Comparison of ENCODE assay signal across 35 mouse cellular contexts in the genomic region with DNA sequence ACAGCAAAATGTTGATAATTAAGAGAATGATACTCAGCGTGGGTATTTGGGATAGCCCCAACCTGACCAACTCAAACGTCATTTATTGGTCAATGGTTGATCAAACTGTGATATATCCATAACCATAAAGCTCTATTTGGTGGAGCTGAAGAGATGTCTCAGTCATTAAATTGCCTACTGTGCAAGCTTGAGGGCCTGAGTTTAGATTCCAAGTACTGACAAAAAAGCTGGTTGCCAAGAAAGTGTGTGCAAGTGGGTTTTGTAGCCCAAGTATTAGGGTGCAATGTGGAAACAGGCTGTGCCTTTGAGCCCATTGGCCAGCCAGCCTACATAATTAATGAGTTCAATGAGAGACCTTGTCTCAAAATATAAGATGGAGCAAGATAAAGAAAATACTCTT. TPM values are rescaled to one million over a fixed set of nuclear protein-coding genes. Genes with fewer than 3 reads are reported as not detected.
"Had no signal": no experiment of that assay in that cellular context is flagged by ENCODE, and none has a peak within 500 bp of the region (broad histone marks: within the 10 kb centered on the region; RNA-seq: fewer than 3 reads in every experiment).

No protein-coding gene starts in this region.

- H3K9ac ChIP-seq: heart, embryonic 12.5 days; heart, embryonic 13.5 days; heart, embryonic 15.5 days; hindbrain, embryonic 12.5 days; hindbrain, embryonic 13.5 days; hindbrain, embryonic 14.5 days; hindbrain, embryonic 15.5 days; intestine, embryonic 15.5 days; kidney, embryonic 15.5 days had no signal

- H3K27me3 ChIP-seq: heart, embryonic 12.5 days; heart, embryonic 13.5 days; heart, embryonic 15.5 days; hindbrain, embryonic 12.5 days; hindbrain, embryonic 13.5 days; hindbrain, embryonic 15.5 days; intestine, embryonic 15.5 days; kidney, embryonic 15.5 days had no signal

- H3K4me2 ChIP-seq: heart, embryonic 11.5 days; heart, embryonic 12.5 days; heart, embryonic 13.5 days; heart, embryonic 15.5 days; hindbrain, embryonic 12.5 days; hindbrain, embryonic 13.5 days; hindbrain, embryonic 14.5 days; hindbrain, embryonic 15.5 days; intestine, embryonic 15.5 days; kidney, embryonic 15.5 days had no signal

- H3K27ac ChIP-seq: heart, embryonic 13.5 days; heart, embryonic 15.5 days; hindbrain, embryonic 10.5 days; hindbrain, embryonic 12.5 days; hindbrain, embryonic 13.5 days; hindbrain, embryonic 14.5 days; hindbrain, embryonic 15.5 days; hindbrain, postnatal 0 days; intestine, embryonic 15.5 days; kidney, embryonic 15.5 days; kidney, postnatal 0 days; layer of hippocampus, adult 2 months; left cerebral cortex, adult 2 months had no signal

- ATAC-seq: hindbrain, embryonic 16.5 days; hindbrain, postnatal 0 days; inflammation-experienced regulatory T-cells, adult 6 months; intestine, embryonic 15.5 days; intestine, embryonic 16.5 days; intestine, postnatal 0 days had no signal

- H3K9me3 ChIP-seq: heart, embryonic 12.5 days; heart, embryonic 13.5 days; heart, embryonic 15.5 days; hindbrain, embryonic 10.5 days; hindbrain, embryonic 12.5 days; hindbrain, embryonic 13.5 days; hindbrain, embryonic 15.5 days; intestine, embryonic 15.5 days; kidney, embryonic 15.5 days had no signal

- H3K4me3 ChIP-seq: heart, embryonic 12.5 days; heart, embryonic 13.5 days; heart, embryonic 15.5 days; hindbrain, embryonic 10.5 days; hindbrain, embryonic 12.5 days; hindbrain, embryonic 13.5 days; hindbrain, embryonic 15.5 days; intestine, embryonic 15.5 days; kidney, embryonic 15.5 days; layer of hippocampus, adult 2 months; left cerebral cortex, adult 2 months had no signal

- DNase-seq: heart, postnatal 10 days; heart, postnatal 36 days; heart, postnatal 4 days; kidney, adult 11 months; kidney, adult 18-20 months; kidney, adult 2 months; kidney, adult 8-10 months; kidney, adult 9 months; kidney, postnatal 10 days; kidney, postnatal 14 days; kidney, postnatal 25 days; kidney, postnatal 36 days; kidney, postnatal 4 days; layer of hippocampus, adult 9-11 months; layer of hippocampus, postnatal 36 days had no signal

- H3K36me3 ChIP-seq: heart, embryonic 12.5 days; heart, embryonic 13.5 days; heart, embryonic 15.5 days; hindbrain, embryonic 12.5 days; hindbrain, embryonic 13.5 days; hindbrain, embryonic 15.5 days; intestine, embryonic 15.5 days; kidney, embryonic 15.5 days had no signal

RNA-seq across cellular contexts. Expression of a gene that starts 48.9 kb away (rescaled TPM):
- total RNA-seq: hematopoietic stem cell, adult 5-6 weeks had no signal
- polyA plus RNA-seq: inflammation-experienced regulatory T-cells, adult 6 months had no signal

RNA-seq across cellular contexts. Expression of a gene that starts 49.1 kb away (rescaled TPM):
- total RNA-seq: hematopoietic stem cell, adult 5-6 weeks had no signal
- polyA plus RNA-seq: inflammation-experienced regulatory T-cells, adult 6 months had no signal
